8 mouse cellular contexts compared by ENCODE assay signal in genomic region chr17:47834482-47834767, GRCm38 (mm10). TPM values are rescaled to one million over a fixed set of nuclear protein-coding genes. Genes with fewer than 3 reads are reported as not detected.
A peak's percentile ranks its signal among the peaks of the same experiment; 100 is the strongest.
DNase-seq lines count a peak whose midpoint lies in the region; ATAC-seq and TF ChIP-seq lines count a peak whose summit lies in the region.

Mdfi (minus strand) TSS chr17:47834691.

- no peaks in the 10 kb centered on the region for H3K36me3 ChIP-seq in ES-Bruce4 (ENCODE audit: control insufficient read depth, insufficient read depth, low read length, poor library complexity, severe bottlenecking)
- H3K36me3 ChIP-seq in heart, postnatal 0 days (replicated peaks; ENCODE audit: control insufficient read depth, insufficient read depth, low read length): 0 out of 2 replicates have a peak, but pooled peaks cover 4% of the 10 kb centered on the region
- no peaks in the 10 kb centered on the region; the same call in 1 of the 2 replicates for H3K36me3 ChIP-seq in stomach, postnatal 0 days (ENCODE audit: control insufficient read depth, insufficient read depth, low read length)

- no peak within 1 kb of the TSS for H3K27ac ChIP-seq in ES-Bruce4 (ENCODE audit: insufficient read depth, low read length)
- peak within 1 kb of the TSS; percentile 68 for H3K27ac ChIP-seq in heart, postnatal 0 days (ENCODE audit: low read depth)
- peak within 1 kb of the TSS; percentile 78 for H3K27ac ChIP-seq in stomach, postnatal 0 days (replicated peaks)

- WGBS in heart, postnatal 0 days: 10% methylated on average over 17 of the region's 18 CpGs
- WGBS in lung, adult 2 months: 11% methylated on average over 18 of the region's 18 CpGs
- WGBS in stomach, postnatal 0 days: 11% methylated on average over 17 of the region's 18 CpGs

- TF ChIP-seq POLR2A in ES-Bruce4 (IDR thresholded peaks at IDR 0.05; ENCODE audit: insufficient read depth, low read length): no peak
- TF ChIP-seq POLR2A in lung, adult 2 months (IDR thresholded peaks at IDR 0.05; ENCODE audit: borderline replicate concordance, extremely low read depth, low read depth, low read length): no peak

- no peaks in the 10 kb centered on the region for H3K4me1 ChIP-seq in ES-Bruce4 (ENCODE audit: control insufficient read depth, insufficient read depth, low read length)
- H3K4me1 ChIP-seq in heart, postnatal 0 days (ENCODE audit: control insufficient read depth, insufficient read depth): peaks cover 32% of the 10 kb centered on the region
- H3K4me1 ChIP-seq in lung, adult 2 months (ENCODE audit: control insufficient read depth, insufficient read depth, low read length): peaks cover 3% of the 10 kb centered on the region; the same call in 1 of the 2 replicates
- no peaks in the 10 kb centered on the region for H3K4me1 ChIP-seq in stomach, postnatal 0 days (replicated peaks; ENCODE audit: control insufficient read depth, insufficient read depth)

- no peaks in the 10 kb centered on the region for H3K9me3 ChIP-seq in ES-Bruce4 (replicated peaks; ENCODE audit: control insufficient read depth, insufficient read depth, low read length, poor library complexity, severe bottlenecking)
- H3K9me3 ChIP-seq in heart, postnatal 0 days (replicated peaks; ENCODE audit: control insufficient read depth, low read length): no peaks in the 10 kb centered on the region
- H3K9me3 ChIP-seq in stomach, postnatal 0 days (ENCODE audit: control insufficient read depth, low read length): no peaks in the 10 kb centered on the region

- peak within 1 kb of the TSS; percentile 90 for H3K4me2 ChIP-seq in heart, postnatal 0 days (ENCODE audit: low read depth, low read length)
- peak within 1 kb of the TSS; percentile 83 for H3K4me2 ChIP-seq in stomach, postnatal 0 days (replicated peaks; ENCODE audit: low read depth)

- 0 out of 2 replicates have a peak, but pooled peaks have one; percentile 10 for TF ChIP-seq EP300 in ES-Bruce4 (IDR thresholded peaks at IDR 0.05; ENCODE audit: insufficient read depth, low read depth, low read length)
- TF ChIP-seq EP300 in heart, postnatal 0 days (IDR thresholded peaks at IDR 0.05; ENCODE audit: low read depth): no peak
- no peak for TF ChIP-seq EP300 in stomach, postnatal 0 days (optimal IDR thresholded peaks at IDR 0.05)

- H3K27me3 ChIP-seq in ES-Bruce4 (ENCODE audit: control insufficient read depth, insufficient read depth, low read length, poor library complexity, severe bottlenecking): peaks cover 2% of the 10 kb centered on the region; the same call in 1 of the 2 replicates
- H3K27me3 ChIP-seq in heart, postnatal 0 days (ENCODE audit: control insufficient read depth, insufficient read depth, low read length): peaks cover 11% of the 10 kb centered on the region; the same call in 1 of the 2 replicates
- H3K27me3 ChIP-seq in stomach, postnatal 0 days (ENCODE audit: control insufficient read depth, insufficient read depth, low read length): no peaks in the 10 kb centered on the region

- TF ChIP-seq CTCF in ES-Bruce4 (IDR thresholded peaks at IDR 0.05; ENCODE audit: low read depth, low read length): no peak
- TF ChIP-seq CTCF in heart, postnatal 0 days (IDR thresholded peaks at IDR 0.05; ENCODE audit: low read depth): no peak
- TF ChIP-seq CTCF in lung, adult 2 months (IDR thresholded peaks at IDR 0.05; ENCODE audit: insufficient read depth, low read length): no peak
- no peak for TF ChIP-seq CTCF in stomach, postnatal 0 days (IDR thresholded peaks at IDR 0.05; ENCODE audit: low read depth)

- peak within 1 kb of the TSS; percentile 38 for H3K4me3 ChIP-seq in ES-Bruce4 (ENCODE audit: low read depth, low read length)
- peak within 1 kb of the TSS; percentile 71 for H3K4me3 ChIP-seq in heart, postnatal 0 days (ENCODE audit: low read depth, low read length)
- H3K4me3 ChIP-seq in lung, adult 2 months (replicated peaks; ENCODE audit: extremely low read depth, low read depth, low read length): peak within 1 kb of the TSS; percentile 70
- peak within 1 kb of the TSS; percentile 64 for H3K4me3 ChIP-seq in stomach, postnatal 0 days (ENCODE audit: low read depth, low read length)

- DNase-seq in adrenal gland, postnatal 36 days: peak; percentile 28 to 38
- DNase-seq in adrenal gland, adult (ENCODE audit: inconsistent age in 2 of 2, low spot score in 1 of 2): no peak
- DNase-seq in heart, postnatal 0 days (ENCODE audit: low spot score): no peak
- DNase-seq in lung, adult 2 months: peak; percentile 33
- DNase-seq in stomach, postnatal 0 days (ENCODE audit: low spot score): peak; percentile 87
- DNase-seq in left cerebral cortex, adult 8-10 months (ENCODE audit: low spot score in 2 of 2): no peak
- DNase-seq in gastrocnemius, postnatal 10 days: no peak

- H3K9ac ChIP-seq in ES-Bruce4 (ENCODE audit: low read depth, poor library complexity, severe bottlenecking): peak within 1 kb of the TSS; percentile 32
- peak within 1 kb of the TSS; percentile 60 for H3K9ac ChIP-seq in heart, postnatal 0 days (replicated peaks; ENCODE audit: low read depth, low read length)
- H3K9ac ChIP-seq in stomach, postnatal 0 days (ENCODE audit: low read length): peak within 1 kb of the TSS; percentile 74

- ATAC-seq in heart, postnatal 0 days (ENCODE audit: insufficient read depth, low read depth): no peak
- ATAC-seq in stomach, postnatal 0 days (ENCODE audit: low FRiP score, low TSS enrichment): peak; percentile 81

RNA-seq across cellular contexts. Expression of gene Mdfi, which starts in this region (rescaled TPM):
- total RNA-seq in adrenal gland, postnatal 36 days (2021): 1 to 10 TPM; 1.4 to 2.4 TPM
- 22.3 and 27.9 TPM in 2 replicates for polyA plus RNA-seq in ES-Bruce4 (2011; ENCODE audit: insufficient read depth, insufficient read length, low read depth, missing spikeins)
- 64.6 and 68.2 TPM in 2 replicates for total RNA-seq in heart, postnatal 0 days (2014; rRNA removed; ENCODE audit: low replicate concordance)
- 6.2 and 6.7 TPM in 2 replicates for polyA plus RNA-seq in heart, postnatal 0 days (2015; fragmentation: Nextera tagmentation; extraction: Ambion mirVana)
- polyA plus RNA-seq in lung, adult 2 months (2012; rRNA removed): 38.8 and 51.1 TPM in 2 replicates
- 6.2 and 6.3 TPM in 2 replicates for polyA plus RNA-seq in stomach, postnatal 0 days (2015; fragmentation: Nextera tagmentation; extraction: Ambion mirVana)
- total RNA-seq in left cerebral cortex, adult 8-10 months (2022): 1 to 10 TPM in 1 of 4 experiments, under 1 TPM in 3; 0.43 to 1.2 (median 0.58) TPM
- total RNA-seq in gastrocnemius, postnatal 10 days (2021): 10 to 100 TPM in 1 of 2 experiments, 1 to 10 TPM in 1; 7.2 to 10.0 TPM

Comparison
In these comparisons a context has a peak if more than half of its experiments do, and no peak if none do; other contexts are left out.
1. DNase-seq: peak in adrenal gland, postnatal 36 days (2 of 2), lung, adult 2 months (single experiment) and stomach, postnatal 0 days (single experiment); none in adrenal gland, adult (0 of 2), heart, postnatal 0 days (single experiment), left cerebral cortex, adult 8-10 months (0 of 2) and gastrocnemius, postnatal 10 days (single experiment).
2. Peak in every context shown above with its lines, with median percentiles within 50 percentile points of each other: H3K4me3 ChIP-seq and H3K9ac ChIP-seq.